Mouse (Mus musculus): ENCODE results near the gene Shc4.

DNA sequence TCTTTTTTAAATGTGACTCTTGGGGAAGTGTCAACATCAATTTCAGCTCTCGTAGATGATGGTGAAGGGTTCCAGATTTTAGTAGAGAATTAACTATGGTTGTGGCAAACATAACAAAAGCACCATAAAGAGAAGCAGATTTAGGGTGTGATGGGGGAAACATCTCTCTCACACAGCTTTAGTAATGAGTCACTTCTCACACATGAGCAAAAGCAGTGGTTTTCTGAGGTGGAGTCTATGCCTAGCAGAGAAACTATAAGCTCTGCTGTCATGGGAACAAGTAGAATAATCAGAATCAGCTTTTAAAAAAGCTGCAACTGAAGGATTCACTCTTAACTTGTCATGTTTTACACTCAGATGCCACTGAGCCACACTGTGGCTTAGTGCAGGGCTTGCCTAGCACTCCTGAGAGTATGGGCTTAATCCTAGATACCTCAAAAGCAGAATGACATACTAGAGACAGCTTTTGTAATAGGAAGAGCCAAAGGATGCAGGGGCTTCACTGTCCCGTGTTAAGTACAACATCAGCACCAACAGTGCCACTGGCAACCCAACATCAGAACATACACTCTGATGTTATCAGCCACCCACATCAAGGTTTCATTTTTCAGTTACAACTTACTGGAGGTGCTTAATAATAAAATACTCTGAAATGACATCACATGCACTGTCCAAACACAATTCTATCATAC, 11.5 kb upstream of the Shc4 start:
- TF ChIP-seq CTCF (IDR thresholded peaks at IDR 0.05; ENCODE audit: control insufficient read depth, insufficient read depth, insufficient read length) (no peak), USF1 (IDR thresholded peaks at IDR 0.05; ENCODE audit: low read depth) (no peak), MAX (IDR thresholded peaks at IDR 0.05) (no peak), MYOG (IDR thresholded peaks at IDR 0.05; ENCODE audit: control insufficient read depth, extremely low read depth, insufficient read length) (no peak), CEBPB (IDR thresholded peaks at IDR 0.05; ENCODE audit: low read depth) (no peak), FOSL1 (IDR thresholded peaks at IDR 0.05; ENCODE audit: insufficient read depth, low read length, poor library complexity, severe bottlenecking) (no peak)
